Mouse (Mus musculus) heart, postnatal 36 days (tissue): ENCODE measurements around the gene Macf1. TPM values are rescaled to one million over a fixed set of nuclear protein-coding genes. Genes with fewer than 3 reads are reported as not detected.
A peak's percentile ranks its signal among the peaks of the same experiment; 100 is the strongest.
"Not testable (repeated sequence)": the region's sequence is repeated elsewhere in the genome, so short reads cannot be mapped to it uniquely, and the experiment has no call there.

Experiments used
- DNase-seq, 2 experiments: peaks; one replicate each; pipeline ENCODE4 v3.0.0; 2021 to 2022
- intact Hi-C: fragments of 180-260 bp; cut with DNase I; formaldehyde crosslinking; loops from one replicate; pipeline ENCODE4 v1.15.1; 2025
- total RNA-seq, 2 experiments: library from RNA; stranded (reverse); gene quantifications; 2 replicates each; pipeline ENCODE4 v1.2.3; 2021

Gene Macf1
- total RNA-seq, 2 experiments from 2014 or later = 228 to 240 TPM

DNA sequence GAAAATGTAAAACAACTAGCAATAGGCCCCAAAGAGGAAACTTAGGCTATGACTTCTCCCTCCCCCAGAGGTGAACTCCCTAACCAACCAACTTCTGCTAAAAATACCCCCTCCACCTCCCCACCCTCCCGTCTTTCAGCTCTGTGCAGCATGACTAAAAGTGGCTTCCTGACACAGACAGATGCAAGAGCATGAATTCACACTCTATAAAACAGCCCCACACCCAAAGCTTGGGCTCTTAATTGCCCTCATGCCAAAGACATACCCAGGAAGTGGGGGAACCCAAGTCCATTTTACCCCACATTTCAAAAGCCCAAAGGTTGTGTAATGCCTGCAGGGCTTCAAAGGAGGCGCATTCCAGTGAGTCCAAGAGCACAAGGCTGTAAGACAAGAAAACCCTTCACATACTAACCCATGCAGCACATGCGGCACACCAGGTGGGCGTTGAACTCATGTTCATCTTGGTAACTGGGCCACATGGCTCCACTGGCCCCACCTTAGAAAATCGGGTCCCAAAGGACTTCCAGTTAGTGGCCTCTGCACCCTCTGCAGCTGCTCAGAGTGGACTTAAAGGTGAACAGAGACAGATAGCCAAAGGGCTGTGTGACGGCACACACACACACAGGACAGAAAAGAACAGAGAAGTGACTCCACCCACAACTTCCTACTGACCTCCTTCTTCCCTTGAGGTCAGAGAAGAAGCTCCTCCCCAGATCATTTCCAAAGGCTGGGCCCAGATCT lies 119.9 kb downstream of the Macf1 start:
- intact Hi-C loops = no loop called here
- peak; percentile 29 to 42 for DNase-seq

DNA sequence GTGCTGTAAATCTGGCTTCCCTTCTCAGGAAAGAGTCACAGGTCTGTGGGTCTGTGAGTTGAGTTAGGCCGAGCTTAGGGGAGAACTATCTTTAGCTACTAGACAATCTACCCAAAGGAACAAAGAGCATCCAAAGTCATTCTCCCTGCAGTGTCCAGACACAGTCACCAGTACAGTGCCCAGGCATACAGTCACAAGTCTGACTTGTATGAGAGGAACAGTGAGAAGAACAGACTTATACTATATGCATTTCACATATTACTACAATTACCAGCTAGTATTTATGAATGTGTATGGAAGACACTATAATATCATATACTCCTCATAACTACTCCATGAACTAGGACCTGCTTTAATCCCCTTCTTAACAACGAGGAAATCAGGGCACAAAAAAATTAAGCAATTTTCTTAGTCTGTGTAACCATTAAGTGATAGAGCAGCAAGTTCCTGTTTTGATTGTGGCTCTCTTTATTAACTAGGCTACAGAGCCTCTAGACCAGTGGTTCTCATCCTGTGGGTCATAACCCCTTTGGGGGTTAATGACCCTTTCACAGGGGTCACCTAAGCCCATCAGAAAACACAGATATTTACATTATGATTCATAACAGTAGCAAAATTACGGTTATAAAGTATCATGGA lies 121.9 kb downstream of the Macf1 start:
- intact Hi-C loops = no loop called here
- DNase-seq = no peak

DNA sequence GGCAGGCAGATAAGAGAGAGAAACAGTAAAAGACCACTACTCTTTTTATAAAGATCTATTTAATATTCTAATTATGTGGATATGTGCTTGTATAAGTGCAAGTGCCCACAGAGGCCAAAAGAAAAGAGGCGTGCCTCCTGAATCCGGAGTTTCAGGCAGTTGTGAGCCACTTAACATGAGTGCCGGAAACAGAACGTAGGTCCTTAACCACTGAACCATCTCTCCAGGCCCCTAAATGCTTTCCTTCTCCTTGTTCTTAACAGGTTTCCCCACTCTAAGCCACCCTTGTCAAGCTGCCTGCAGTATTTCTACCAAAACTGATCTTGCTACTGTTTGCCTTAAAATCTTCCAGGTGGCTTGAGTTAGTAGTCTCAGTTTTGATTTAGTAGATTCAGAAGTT lies 123.3 kb downstream of the Macf1 start:
- intact Hi-C loops = no loop called here
- DNase-seq = no peak

DNA sequence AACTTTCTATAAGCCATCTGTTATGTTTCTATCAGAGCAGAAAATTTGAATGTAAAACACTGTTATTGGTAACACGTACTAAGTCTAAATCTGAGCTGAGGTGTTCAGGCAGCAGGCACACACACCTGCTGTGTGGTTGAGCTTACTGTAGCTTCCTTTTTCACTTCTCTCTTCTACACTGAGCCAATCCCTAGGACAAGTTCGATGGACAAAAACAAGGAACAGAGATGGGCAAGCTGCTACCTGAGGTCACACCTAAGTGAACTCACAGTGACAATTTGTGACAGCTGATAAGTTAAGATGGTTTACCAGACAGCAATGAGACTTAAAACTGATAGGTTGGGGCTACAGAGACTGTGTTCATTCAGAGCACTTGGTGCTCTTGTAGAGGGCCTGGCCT lies 125.7 kb downstream of the Macf1 start:
- intact Hi-C loops = no loop called here

DNA sequence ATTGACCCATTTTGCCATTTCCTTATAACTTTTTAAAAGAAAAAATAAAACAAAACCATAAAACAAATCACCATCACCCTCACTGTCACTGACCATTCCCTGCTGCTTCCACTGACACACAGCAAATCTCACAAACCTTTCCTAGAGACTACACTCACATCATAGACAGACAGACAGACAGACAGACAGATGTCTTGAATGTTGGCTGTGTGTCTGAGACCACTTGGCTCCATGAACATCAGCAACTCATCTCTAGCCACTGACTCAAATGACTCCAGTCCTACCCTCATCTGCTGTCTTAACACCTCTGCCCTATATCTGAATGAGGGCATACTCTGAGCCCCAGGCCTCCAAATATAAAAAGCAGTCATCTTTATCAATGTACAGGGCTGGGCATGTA lies 128.9 kb downstream of the Macf1 start:
- intact Hi-C loops = no loop called here

More for the DNA sequence above, 125.7 kb downstream of the Macf1 start:
- no peak for DNase-seq

DNA sequence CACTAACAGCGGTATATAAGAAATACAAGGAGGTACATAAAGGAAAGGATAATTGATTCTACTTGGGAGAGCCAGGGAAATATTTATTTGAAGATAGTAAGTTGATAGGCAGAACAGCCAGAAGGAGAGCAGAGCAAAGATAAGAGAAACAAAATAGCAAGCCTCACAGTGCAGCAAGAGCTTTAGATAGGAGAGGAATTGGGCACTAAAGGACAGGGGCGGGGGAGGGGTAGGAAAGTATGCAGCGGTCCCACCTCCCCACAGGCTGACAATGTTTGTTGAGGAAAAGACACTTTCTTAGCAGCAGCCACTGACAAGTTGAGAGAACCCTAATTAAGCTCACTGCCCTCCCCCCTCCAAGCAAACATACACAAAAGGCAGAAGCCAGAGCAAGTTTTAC lies 131.5 kb downstream of the Macf1 start:
- intact Hi-C loops = no loop called here
- no peak for DNase-seq

More for the DNA sequence above, 128.9 kb downstream of the Macf1 start:
- DNase-seq = no peak

DNA sequence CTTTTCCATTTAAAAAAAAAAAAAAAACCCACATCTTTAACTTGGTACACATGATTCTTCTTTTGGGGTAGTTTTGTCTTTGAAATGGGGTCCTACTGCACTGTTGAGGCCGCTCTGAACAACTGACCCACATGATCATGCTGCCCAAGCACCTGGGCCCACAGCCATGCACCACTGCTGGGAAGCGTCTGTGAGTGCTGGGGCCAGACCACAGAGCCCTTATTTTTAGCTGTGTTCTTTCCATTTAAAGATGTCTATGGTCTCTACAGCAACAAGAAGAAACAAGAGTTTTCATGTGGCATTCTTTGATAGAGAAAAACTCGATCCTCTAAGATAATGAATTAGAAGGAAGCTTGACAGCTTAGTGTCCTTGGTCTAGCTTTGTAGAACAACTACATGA lies 135.8 kb downstream of the Macf1 start:
- intact Hi-C loops = no loop called here
- DNase-seq = no peak

DNA sequence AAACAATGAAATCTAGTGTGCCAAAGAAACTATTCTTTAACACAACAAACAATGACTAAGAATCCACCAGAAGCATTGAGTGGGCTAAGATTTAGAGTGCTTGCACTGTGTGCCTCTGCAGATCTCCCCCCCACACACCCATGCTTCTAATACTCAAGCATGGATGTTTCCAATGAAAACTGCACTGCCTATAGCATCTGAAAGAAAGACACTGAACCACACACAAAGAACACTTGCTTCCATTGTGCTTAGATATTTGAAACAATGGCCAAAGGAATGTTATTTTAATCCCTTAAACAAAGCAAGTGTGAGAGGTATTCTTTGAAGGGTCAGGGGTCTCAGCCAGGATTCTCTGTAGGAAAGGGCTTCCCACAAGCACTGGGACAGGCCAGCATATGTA lies 140.5 kb downstream of the Macf1 start:
- intact Hi-C loops = no loop called here
- no peak for DNase-seq

DNA sequence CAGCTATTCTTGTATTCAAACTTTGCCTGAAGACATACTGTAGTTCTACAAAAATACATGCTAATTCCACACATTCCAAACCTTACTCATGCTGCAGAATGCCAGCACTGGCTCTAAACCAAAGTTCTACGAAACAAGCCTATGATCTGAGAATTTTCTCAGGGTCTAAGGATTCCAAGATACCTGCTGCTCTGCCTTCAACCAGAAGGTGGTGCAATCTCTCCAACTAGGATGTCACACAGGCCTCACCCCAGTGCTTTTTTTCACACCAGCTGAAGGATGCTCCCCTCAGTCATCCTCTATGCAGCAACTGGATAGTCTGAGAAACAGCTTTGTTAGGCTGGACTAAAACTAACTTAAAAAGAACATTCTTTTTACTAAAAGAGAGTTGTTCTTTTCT lies 148.9 kb downstream of the Macf1 start:
- intact Hi-C loops = loop anchor here (1.0 kb wide), 3 partner anchors 49 to 132 kb away; no protein-coding TSS in a partner anchor
- peak; percentile 67 to 72 for DNase-seq

DNA sequence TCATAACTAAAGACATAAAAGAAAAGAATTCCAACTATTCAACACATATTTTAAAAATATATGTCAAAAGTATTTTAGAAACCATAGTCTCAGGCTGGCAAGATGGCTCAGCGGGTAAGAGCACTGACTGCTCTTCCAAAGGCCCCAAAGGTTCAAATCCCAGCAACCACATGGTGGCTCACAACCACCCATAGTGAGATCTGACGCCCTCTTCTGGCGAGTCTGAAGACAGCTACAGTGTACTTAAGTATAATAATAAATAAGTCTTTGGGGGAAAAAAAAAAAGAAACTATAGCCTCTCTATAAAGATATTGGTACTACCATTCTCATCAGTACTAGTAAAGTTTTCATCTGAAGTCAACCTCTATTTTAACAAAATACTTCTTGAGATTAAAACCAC lies 152.2 kb downstream of the Macf1 start:
- no peak for DNase-seq
- intact Hi-C loops = no loop called here

DNA sequence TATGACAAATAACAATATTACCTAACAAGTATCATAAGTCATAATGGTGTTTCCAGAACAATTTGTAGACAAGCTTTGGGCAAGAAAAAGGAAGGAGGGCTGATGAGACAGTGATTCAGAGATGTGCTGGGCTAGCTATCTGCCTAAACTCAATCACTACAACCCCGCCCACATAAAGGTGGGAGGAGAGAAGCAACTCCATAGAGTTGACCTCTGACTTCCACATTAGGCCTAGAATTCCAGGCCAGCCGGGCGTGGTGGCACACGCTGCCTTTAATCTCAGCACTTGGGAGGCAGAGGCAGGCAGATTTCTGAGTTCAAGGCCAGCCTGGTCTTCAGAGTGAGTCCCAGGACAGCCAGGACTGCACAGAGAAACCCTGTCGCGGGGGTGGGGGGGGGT lies 153.2 kb downstream of the Macf1 start:
- DNase-seq = no peak
- intact Hi-C loops = no loop called here

DNA sequence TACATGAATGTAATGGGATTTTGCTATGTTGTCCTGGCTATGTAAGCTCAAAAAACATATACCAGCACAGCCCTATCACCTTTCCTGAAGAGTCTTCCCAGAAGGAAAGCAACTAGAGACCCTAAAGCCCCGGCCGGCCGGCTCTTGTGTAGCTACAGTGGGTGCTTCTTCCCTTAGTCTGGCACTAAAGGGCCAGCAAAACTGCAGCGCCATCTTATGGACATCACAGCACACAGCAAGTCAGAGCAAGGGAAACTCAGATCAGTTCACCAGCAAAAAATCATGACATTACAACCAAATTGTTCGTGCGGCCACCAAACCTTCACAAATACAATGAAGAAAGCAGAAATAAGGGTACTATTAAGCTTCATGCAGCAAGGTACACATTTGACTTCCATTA lies 154.9 kb downstream of the Macf1 start:
- peak in 1 of 2 experiments; percentile 29 for DNase-seq
- intact Hi-C loops = loop anchor here (1.0 kb wide), 1 partner anchor 224 kb away; no protein-coding TSS in a partner anchor

DNA sequence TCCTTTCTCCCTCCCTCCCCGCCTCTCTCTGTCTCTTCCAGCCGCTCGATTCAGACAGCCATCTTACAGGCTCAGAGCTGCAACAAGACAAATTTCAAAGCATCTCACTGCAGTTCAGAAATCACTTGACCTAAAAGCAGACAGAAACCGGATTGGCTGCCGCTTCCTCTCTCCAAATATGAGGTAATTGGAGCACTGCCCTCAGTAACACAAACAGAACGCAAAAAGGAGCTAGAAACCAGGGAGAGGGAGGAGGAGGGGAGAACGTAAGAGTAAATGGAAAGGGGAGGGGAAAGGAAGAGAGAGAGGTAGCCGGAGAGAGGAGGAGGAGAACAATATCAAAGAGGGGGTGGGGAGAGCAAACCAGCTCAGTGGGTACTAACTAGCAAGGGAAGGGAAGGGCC lies 156.6 kb downstream of the Macf1 start:
- peak in 1 of 2 experiments; percentile 13 for DNase-seq
- intact Hi-C loops = no loop called here

DNA sequence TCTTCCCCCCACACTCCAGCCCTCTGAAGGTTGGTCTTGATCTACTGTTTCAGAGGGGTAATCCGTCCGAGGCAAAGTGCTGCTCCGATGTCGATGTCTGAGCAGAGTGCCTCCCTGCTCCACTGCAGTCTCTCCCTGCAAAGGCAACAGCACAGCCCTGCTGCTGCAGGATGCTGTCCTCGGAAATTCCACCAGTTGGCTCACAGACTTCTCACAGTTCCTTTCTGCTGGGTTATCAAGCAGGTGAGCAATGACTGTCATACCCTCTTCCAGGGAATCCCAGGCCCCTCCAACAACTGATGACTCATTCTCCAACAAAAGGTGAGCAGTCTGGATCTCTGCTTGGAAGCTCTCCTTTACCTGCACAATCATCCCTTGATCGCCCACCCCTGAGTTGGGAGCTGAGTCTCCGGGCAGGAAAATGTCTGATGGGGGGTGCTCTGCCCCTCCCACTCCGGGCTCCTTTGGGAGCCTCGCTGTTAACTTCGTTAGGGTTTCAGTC lies 157.3 kb downstream of the Macf1 start:
- intact Hi-C loops = no loop called here
- DNase-seq = no peak

DNA sequence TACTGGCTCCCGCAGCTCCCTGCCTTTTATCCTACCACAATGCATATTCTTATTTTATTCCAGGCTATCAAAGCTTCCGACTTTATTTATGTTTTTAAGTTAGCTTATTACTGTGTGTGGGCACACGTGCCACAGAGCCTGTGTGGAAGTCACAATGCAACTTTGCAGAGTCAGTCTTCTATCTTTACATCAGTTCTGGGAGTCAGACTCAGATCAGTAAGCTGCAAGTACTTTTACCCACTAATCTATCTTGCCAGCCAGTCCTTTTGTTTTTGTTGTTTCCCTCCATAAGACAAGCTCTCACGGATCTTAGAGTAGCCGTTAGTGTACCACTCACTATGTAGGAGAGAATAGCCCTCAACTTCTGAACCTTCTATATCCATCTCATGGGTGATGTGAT lies 159.4 kb downstream of the Macf1 start:
- no peak for DNase-seq
- intact Hi-C loops = no loop called here

DNA sequence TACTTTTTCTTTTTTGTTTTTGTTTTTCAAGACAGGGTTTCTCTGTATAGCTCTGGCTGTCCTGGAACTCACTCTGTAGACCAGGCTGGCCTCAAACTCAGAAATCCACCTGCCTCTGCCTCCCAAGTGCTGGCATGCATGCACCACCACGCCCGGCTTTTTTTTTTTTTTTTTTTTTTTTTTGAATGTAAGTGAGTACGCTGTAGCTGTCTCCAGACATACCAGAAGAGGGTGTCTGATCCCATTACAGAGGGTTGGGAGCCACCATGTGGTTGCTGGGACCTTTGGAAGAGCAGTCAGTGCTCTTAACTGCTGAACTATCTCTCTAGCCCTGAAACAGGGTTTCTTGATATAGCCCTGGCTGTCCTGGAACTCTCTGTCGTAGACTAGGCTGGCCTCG lies 164.0 kb downstream of the Macf1 start:
- DNase-seq, intact Hi-C loops: not testable (repeated sequence)

DNA sequence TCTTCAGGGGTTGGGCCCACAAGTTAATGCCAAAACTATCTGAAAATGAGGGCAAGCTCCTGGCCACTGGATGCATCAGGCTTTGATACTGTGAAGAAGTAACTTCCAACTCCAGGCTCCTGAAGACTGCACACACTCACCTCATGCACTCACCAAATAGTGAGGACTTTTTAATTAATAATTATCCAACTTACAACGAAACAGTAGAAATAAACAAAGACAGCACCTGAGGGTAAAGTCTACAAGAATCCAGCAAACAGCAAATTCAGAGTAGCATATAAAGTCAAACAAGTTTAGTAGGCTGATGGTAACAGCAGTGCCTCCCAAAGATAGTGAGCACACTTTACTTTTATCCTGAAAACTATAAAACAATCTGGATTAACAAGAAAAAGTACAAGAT lies 168.5 kb downstream of the Macf1 start:
- intact Hi-C loops = no loop called here
- DNase-seq = no peak

DNA sequence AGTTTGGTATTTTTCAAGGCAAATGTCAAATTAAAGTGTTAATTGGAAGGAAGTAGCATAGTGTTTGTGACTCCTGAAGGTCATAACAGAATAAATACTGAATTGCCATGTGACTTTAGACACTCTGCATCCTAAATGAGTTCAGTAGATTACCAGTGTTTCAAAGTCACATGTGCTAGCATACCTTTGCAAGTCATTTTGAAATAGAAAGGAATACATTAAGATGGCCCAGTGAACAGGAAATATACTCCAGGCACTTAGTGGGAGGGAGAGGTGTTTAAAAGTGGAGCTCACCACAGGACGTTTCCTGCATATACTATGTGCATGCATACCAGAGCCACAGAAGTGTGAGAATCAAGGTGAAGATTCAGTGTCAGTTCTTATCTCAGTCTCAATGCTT lies 174.0 kb downstream of the Macf1 start:
- intact Hi-C loops = no loop called here

DNA sequence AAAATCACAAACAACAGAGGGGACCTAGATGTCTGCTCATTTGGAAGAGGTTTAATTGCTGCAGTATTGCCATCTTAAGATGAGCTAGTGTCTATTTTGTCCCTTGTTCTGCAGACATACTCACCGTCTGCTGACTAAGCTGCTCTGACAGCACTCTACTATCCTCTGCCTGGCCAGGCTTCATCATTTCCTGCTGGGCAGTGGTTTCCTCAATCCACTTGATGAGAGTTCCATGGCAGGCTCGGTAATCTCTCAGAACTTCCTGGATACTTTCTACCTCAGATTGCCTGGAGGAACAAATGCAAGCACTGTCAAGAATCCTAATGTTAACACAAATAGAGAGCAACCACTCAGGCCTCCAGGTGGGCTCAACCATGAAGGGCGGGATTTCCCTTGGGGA lies 195.1 kb downstream of the Macf1 start:
- peak in 1 of 2 experiments; percentile 11 for DNase-seq
- intact Hi-C loops = loop anchor here (2.0 kb wide), 1 partner anchor 16 kb away; no protein-coding TSS in a partner anchor

More for the DNA sequence above, 174.0 kb downstream of the Macf1 start:
- no peak for DNase-seq

DNA sequence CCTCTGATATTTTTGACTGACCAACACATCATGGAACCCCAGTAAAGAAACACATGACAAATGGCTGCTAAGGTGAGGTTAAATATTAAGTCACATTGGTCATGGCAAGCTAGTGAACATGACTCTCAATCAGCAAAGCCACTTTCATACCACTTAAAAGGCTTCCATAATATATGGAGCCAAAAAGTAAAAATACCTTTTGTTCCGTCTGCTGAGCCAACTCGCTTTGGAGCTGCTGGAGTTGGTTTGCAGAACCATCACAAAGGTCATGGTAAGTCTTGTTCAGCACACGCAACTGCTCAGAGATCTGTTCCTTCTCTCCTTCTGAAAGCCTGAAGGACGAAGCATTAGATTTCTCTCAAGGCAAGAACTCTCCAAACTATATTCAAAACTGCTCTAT lies 204.2 kb downstream of the Macf1 start:
- intact Hi-C loops = no loop called here
- DNase-seq = no peak

DNA sequence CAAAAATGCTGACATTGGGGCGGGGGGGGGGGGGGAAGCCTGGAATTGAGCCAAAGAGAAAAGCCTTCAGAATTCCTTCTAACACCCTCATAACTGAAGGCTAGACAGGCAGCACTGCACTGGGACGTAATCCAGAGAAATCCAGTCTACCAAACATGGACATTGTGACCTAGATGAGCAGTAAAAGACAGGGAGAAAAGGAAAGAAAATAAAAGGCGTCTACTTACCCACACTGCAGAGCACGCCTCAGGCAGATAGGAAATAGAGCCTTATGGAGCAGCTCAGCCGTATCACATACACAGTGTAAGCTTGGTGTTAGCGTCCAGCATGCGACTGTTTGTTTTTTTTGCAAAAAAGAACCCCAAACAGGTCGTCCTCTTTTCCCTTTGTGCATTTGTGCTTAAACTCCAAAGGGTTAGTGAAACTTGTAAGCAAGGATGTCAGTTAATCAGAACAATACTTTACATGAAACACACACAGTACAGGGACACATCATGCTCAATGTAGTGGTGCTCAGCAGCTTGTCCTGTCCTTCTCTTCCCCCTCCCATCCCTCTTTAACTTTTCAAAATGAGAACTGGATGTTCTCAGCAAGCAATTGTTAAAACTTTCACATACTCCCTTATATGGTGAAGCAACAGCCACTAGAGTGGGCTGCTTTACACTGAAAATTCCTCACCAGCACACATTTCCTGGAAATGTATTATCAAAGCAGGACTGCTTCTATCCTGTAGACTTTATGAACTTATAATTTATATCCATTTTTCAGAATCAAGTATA lies 205.3 kb downstream of the Macf1 start:
- intact Hi-C loops = no loop called here
- no peak for DNase-seq
